Mouse (Mus musculus): ENCODE data around the gene Lypla2. TPM values are rescaled to one million over a fixed set of nuclear protein-coding genes. Genes with fewer than 3 reads are reported as not detected.
"Not testable (repeated sequence)": the region's sequence is repeated elsewhere in the genome, so short reads cannot be mapped to it uniquely, and the experiment has no call there.

Gene Lypla2
- polyA plus RNA-seq, 1 experiment from 2014 or later = 102 TPM

DNA sequence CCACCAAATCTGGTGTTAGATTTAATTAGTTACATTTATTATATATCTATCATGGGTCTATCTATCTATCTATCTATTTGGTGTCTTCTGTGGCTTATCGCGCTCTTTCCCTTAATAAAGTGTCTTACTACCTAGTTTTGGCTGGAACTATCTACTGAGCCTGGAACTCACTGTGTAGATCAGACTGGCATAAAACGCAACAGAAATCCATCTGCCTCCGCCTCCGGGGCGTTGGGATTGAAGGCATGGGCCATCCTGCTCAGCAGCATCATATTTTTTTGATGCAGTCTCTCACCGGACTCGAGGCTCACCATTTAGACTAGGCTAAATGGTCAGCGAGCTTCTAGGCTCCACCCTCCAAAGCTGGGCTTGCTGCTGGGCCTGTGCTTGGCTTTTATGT lies 15.3 kb upstream of the Lypla2 start:
- ATAC-seq (ENCODE audit: insufficient read depth, low FRiP score, low read depth) = no peak
- Histone ChIP-seq H3K9me3 (no peaks in the 10 kb centered on the region), H3K36me3 (peaks cover 13% of the 10 kb centered on the region), H3K4me1 (peaks cover 8% of the 10 kb centered on the region; the same call in 1 of the 2 replicates), H3K4me3 (replicated peaks) (peak overlapping the region; percentile 86), H3K4me2 (peak overlapping the region; percentile 90), H3K27ac (peak overlapping the region; percentile 91; the same call in 1 of the 2 replicates), H3K27me3 (replicated peaks) (no peaks in the 10 kb centered on the region), H3K9ac (peak overlapping the region; percentile 68)
- 67% methylated on average over 9 of the region's 9 CpGs for WGBS

DNA sequence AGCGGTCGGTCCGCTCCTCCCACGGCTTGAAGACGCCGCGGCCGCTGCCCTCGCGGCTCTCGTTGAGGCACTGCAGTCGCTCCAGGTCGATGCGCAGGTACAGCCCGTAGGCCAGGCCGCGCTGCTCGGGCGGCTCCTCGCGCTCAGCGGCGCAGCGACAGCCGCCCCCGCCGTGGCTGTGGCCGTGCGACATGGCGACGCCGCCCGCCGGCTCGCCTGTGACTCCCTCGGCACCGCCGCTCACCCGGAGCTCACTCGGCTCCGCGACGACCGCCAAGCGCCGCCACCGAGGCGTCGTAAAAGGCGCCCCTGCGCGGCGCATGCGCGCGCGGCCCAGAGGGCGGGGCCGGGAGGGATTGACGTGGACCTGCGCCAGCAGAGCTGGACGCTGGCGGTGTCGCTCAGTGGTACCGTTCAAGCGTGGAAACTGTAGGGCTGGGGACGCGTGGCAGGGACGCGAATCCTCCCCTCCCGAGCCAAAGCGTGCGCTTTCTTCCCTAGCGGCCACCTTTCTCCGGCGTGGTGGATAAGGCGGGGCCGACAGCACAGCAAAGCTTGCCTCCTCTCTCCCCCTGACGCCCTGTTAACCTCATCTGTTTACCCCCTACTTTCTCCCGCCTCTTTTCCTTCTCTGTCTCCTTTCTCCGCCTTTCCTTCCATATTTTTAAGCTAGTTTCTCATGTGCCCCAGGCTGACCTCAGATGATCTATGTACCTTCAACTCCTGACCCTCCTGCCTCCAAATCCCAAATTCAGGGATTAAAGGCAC lies 14.7 kb upstream of the Lypla2 start, which contains the start of gene Pithd1:
TSS of gene Pithd1 (minus strand) at position 322 of the 768 bp plus-strand sequence.
- Histone ChIP-seq H3K9ac (peak within 1 kb of the TSS; percentile 96), H3K4me2 (peak within 1 kb of the TSS; percentile 90), H3K27ac (peak within 1 kb of the TSS; percentile 91), H3K4me3 (replicated peaks) (peak within 1 kb of the TSS; percentile 86), H3K36me3 (peaks cover 13% of the 10 kb centered on the region), H3K27me3 (replicated peaks) (no peaks in the 10 kb centered on the region), H3K9me3 (no peaks in the 10 kb centered on the region), H3K4me1 (peaks cover 8% of the 10 kb centered on the region; the same call in 1 of the 2 replicates)
- ATAC-seq (ENCODE audit: insufficient read depth, low FRiP score, low read depth) = peak; percentile 90
- WGBS = under 1% methylated on average over 71 of the region's 81 CpGs

DNA sequence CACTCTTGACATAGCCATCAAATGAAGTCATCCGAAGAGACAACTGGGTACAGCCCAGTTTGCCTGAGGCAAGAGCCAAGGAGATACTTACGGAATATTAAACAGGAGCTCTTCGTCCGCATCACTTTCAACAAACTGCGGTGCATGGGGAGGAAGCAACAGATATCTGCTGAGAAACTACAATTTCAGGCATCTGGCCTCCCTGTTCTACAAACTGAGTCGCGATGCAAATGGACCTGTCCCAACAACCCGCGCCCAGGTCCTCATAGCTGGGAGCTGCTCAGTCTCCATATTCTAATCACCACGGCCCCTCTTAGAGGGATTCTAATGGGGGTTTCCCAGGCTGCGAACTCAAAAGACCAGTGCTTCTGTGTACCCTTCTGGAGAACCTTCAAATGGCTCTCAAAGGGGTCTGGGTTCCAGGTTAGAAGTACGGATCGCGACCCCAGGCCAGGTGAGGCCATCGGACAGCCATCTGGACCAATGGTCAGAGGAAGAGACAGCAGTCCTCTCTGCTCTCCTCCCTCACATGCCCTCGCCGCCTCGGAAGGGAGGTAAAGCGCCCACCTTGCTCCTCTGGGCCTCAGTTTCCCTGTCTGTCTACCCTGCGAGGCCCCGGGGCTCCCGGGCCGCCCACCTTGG lies 14.0 kb upstream of the Lypla2 start:
- Histone ChIP-seq H3K4me1 (peaks cover 8% of the 10 kb centered on the region; the same call in 1 of the 2 replicates), H3K4me3 (replicated peaks) (peak overlapping the region; percentile 86), H3K9me3 (no peaks in the 10 kb centered on the region), H3K9ac (peak overlapping the region; percentile 96), H3K4me2 (peak overlapping the region; percentile 90), H3K36me3 (peaks cover 13% of the 10 kb centered on the region), H3K27ac (peak overlapping the region; percentile 91), H3K27me3 (replicated peaks) (no peaks in the 10 kb centered on the region)
- peak; percentile 7; the same call in 1 of the 2 replicates for ATAC-seq (ENCODE audit: insufficient read depth, low FRiP score, low read depth)
- 7% methylated on average over 23 of the region's 23 CpGs for WGBS

DNA sequence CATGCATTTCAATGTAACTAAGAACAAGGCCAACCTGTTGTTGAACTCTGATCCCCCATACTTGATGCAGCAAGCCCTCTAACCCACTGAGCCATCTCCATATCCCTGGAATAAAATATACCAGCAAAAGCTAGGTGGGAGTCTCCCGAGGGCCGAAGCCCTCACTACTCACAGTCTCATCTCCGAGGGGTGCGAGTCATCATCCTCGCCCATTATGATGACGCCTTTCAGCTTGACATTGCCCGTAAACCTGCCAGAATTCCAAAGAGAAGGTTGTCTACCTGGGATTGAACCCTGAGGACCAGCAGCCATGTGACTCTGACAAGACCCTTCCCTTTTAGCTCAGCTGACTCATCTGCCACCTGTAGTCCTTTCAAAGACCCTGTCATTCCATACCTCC lies 13.3 kb upstream of the Lypla2 start:
- no peak for ATAC-seq (ENCODE audit: insufficient read depth, low FRiP score, low read depth)
- peak overlapping the region; percentile 86 for H3K4me3 ChIP-seq (replicated peaks)
- no peak overlapping the region for H3K27ac ChIP-seq
- peak overlapping the region; percentile 90 for H3K4me2 ChIP-seq
- peaks cover 15% of the 10 kb centered on the region for H3K36me3 ChIP-seq
- peaks cover 8% of the 10 kb centered on the region; the same call in 1 of the 2 replicates for H3K4me1 ChIP-seq
- WGBS = 86% methylated on average over 7 of the region's 7 CpGs
- no peaks in the 10 kb centered on the region for H3K27me3 ChIP-seq (replicated peaks)
- no peaks in the 10 kb centered on the region for H3K9me3 ChIP-seq
- H3K9ac ChIP-seq = no peak overlapping the region

DNA sequence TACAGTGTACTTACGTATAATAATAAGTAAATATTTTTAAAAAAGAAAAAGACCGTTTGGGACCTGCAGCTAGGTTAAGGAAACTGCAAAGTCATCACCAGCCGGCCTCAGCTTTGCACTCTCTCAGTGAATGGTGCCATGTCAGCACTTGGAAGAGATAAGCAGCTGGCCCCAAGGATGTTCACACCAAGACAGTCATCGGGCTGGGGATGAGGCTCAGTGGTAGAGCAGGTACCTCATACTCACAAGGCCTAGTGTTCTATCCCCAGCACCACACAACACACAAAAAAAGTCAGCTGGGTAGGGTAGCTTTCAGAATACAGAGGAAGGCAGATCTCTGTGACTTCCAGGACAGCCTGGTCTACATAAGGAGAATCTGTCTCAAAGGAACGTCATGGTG lies 12.8 kb upstream of the Lypla2 start:
- H3K4me1 ChIP-seq = peaks cover 8% of the 10 kb centered on the region; the same call in 1 of the 2 replicates
- H3K9me3 ChIP-seq = no peaks in the 10 kb centered on the region
- H3K36me3 ChIP-seq = peaks cover 18% of the 10 kb centered on the region
- no peak overlapping the region for H3K4me2 ChIP-seq
- no peak overlapping the region for H3K4me3 ChIP-seq (replicated peaks)
- no peaks in the 10 kb centered on the region for H3K27me3 ChIP-seq (replicated peaks)
- H3K27ac ChIP-seq = no peak overlapping the region
- H3K9ac ChIP-seq = no peak overlapping the region
- peak; percentile 59; the same call in 1 of the 2 replicates for ATAC-seq (ENCODE audit: insufficient read depth, low FRiP score, low read depth)
- WGBS = 84% methylated on average over 5 of the region's 5 CpGs

DNA sequence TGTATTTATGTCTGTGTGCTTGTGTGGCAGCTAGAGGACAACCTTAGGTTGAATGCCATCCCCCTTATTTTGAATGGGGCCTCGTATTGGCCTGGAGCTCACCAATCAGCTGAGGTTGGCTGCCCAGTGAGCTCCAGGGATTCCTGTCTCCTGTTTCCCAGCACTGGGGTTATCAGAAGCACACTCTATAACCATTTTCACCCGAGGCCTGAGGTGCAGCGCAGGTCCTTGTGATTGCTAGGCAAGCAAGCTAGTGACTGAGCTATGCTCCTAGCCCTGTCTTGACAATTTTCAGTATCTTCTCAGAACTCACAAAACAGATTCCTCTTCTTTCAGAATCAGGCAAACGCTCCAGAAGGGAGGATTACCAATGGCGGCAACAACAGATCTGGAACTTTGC lies 12.1 kb upstream of the Lypla2 start:
- WGBS = 83% methylated on average over 5 of the region's 5 CpGs
- Histone ChIP-seq H3K9me3 (no peaks in the 10 kb centered on the region), H3K9ac (no peak overlapping the region), H3K4me1 (peaks cover 8% of the 10 kb centered on the region; the same call in 1 of the 2 replicates), H3K36me3 (peaks cover 18% of the 10 kb centered on the region), H3K4me2 (no peak overlapping the region), H3K27me3 (replicated peaks) (no peaks in the 10 kb centered on the region), H3K27ac (no peak overlapping the region), H3K4me3 (replicated peaks) (no peak overlapping the region)
- ATAC-seq (ENCODE audit: insufficient read depth, low FRiP score, low read depth) = no peak

DNA sequence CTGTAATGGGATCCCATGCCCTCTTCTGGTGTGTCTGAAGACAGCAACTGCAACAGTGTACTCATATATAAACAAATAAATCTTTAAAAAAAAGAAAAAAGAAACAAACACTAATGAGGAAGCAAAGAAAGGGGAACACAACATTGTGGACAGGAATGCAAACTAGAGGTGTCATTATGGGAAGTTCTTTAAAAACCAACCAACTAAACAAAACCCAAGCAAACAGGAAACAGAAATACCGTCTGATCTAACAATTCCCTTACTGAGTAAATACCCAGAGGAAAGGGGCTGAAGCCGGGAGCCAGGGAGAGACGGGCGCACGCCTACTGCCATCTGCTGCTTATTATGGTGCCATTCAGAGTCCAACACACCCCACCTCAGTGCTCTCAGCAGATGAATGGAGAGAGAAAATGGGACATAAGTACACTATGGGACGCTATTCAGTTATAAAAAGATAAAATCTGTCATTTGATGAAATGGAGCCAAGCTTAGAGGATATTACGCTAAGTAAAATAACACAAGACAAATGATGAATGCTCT lies 9.2 kb upstream of the Lypla2 start:
- Histone ChIP-seq H3K4me3 (replicated peaks) (no peak overlapping the region), H3K27me3 (replicated peaks) (no peaks in the 10 kb centered on the region), H3K36me3 (peaks cover 26% of the 10 kb centered on the region), H3K9ac (no peak overlapping the region), H3K4me2 (no peak overlapping the region), H3K27ac (no peak overlapping the region), H3K9me3 (no peaks in the 10 kb centered on the region), H3K4me1 (peaks cover 4% of the 10 kb centered on the region; the same call in 1 of the 2 replicates)
- ATAC-seq (ENCODE audit: insufficient read depth, low FRiP score, low read depth) = no peak
- WGBS = 80% methylated on average over 7 of the region's 7 CpGs

DNA sequence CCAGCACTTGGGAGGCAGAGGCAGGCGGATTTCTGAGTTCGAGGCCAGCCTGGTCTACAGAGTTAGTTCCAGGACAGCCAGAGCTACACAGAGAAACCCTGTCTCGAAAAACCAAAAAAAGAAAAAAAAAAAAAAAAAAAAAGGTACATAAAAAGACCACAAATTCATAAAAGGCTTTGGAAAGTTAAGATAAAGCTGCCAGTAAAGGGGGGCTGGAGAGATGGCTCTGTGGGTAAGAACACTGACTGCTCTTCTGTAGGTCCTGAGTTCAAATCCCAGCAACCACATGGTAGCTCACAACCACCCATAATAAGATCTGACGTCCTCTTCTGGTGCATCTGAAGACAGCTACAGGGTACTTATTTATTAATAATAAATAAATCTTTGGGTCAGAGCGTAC lies 7.8 kb upstream of the Lypla2 start:
- not testable (repeated sequence) for ATAC-seq (ENCODE audit: insufficient read depth, low FRiP score, low read depth); H3K9ac ChIP-seq; H3K27ac ChIP-seq; H3K9me3 ChIP-seq; H3K4me2 ChIP-seq; H3K4me3 ChIP-seq (replicated peaks); H3K4me1 ChIP-seq; H3K27me3 ChIP-seq (replicated peaks)
- peaks cover 34% of the 10 kb centered on the region for H3K36me3 ChIP-seq
- 91% methylated on average over 5 of the region's 5 CpGs for whole genome bisulfite sequencing

DNA sequence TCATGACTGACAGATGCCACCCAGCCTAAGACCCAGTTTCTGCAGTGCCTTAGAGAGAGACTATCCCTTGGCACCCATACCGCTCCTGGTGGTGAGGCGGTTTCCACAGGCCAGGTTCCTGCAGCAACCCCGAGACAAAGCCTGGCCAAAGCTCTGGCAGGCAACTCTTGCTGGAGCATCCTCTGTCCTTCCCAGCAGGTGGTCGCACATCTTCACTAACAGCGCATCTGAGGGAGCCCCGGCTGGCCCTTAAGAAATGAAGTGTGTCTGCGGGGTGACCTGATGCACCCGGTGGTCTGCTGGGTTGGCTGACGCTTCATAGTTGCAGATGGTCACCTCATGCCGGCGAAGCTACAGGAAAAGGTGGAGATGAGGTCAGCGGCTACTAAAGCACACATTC lies 3.7 kb upstream of the Lypla2 start:
- H3K36me3 ChIP-seq = peaks cover 24% of the 10 kb centered on the region
- no peaks in the 10 kb centered on the region for H3K9me3 ChIP-seq
- 91% methylated on average over 12 of the region's 12 CpGs for WGBS
- H3K27me3 ChIP-seq (replicated peaks) = no peaks in the 10 kb centered on the region
- H3K4me2 ChIP-seq = no peak overlapping the region
- no peak for ATAC-seq (ENCODE audit: insufficient read depth, low FRiP score, low read depth)
- H3K27ac ChIP-seq = no peak overlapping the region
- no peak overlapping the region for H3K9ac ChIP-seq
- peaks cover 14% of the 10 kb centered on the region for H3K4me1 ChIP-seq
- no peak overlapping the region for H3K4me3 ChIP-seq (replicated peaks)

DNA sequence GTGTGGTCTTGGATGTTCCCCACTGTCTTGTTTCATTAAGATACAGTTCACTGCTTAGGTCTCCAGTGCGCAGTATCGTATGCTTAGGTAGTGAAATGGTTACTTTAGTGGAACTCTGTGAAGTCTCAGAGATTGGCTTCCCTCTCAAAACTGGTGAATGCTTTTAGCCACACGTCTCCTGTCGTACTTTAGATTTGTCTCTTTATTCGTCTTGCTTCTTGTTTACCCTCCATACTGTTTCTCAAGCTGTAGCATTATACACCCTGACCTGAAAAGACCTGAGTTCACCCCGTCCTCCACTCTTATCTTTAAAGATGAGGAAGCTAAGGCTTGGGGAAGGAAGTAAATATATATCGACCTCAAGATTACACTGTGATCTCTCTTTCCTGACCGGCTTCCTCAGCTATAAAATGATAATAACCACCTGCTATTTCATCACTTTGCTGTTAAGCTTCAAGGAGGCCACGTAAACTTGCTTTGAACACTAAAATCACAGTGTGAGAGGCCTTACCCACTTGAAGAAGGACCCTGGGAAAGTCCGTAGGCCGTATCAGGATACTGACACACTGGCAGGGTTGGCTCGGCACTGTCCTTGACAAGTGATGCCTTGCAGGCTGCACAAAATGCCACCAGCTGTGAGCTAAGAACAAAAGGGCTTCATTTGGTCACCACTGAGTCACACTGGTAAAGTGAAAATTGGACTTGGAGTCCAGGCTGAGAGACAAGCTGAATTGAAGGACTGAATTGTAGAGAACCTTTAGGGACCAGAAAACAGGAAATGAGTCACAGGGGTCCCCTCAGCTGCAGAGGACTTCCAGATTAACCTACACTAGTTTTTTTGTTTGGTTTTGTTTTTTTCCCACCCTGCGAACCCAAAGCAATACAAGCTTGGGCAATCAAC lies 735 bp upstream of the Lypla2 start:
- WGBS = 57% methylated on average over 13 of the region's 13 CpGs
- Histone ChIP-seq H3K9ac (no peak overlapping the region), H3K36me3 (peaks cover 37% of the 10 kb centered on the region)

More for the DNA sequence above, 735 bp upstream of the Lypla2 start:
- Histone ChIP-seq H3K27ac (0 out of 2 replicates have a peak overlapping the region, but pooled peaks have one; percentile 52), H3K27me3 (replicated peaks) (no peaks in the 10 kb centered on the region), H3K4me2 (peak overlapping the region; percentile 82), H3K4me3 (replicated peaks) (peak overlapping the region; percentile 91), H3K9me3 (no peaks in the 10 kb centered on the region), H3K4me1 (peaks cover 19% of the 10 kb centered on the region)
- no peak for ATAC-seq (ENCODE audit: insufficient read depth, low FRiP score, low read depth)
